Mouse (Mus musculus) lung, postnatal 0 days (tissue): ENCODE data around the gene Pik3ca. TPM values are rescaled to one million over a fixed set of nuclear protein-coding genes. Genes with fewer than 3 reads are reported as not detected.

ENCODE experiments used
- ATAC-seq: fragments of 200-750 bp; cut with Nextera tagmentation; 2 replicates; pipeline ENCODE4 v1.8.0; 2017; ENCODE audit warnings: moderate library complexity
- DNase-seq: peaks from one replicate; pipeline ENCODE4 v3.0.0-alpha.2; 2016; ENCODE audit warnings: low spot score
- H3K27ac ChIP-seq: fragments of 300-500 bp; sonication (generic); 2 replicates; pipeline ENCODE4 v1.5.1; 2014; ENCODE audit warnings: antibody characterized with exemption, mild to moderate bottlenecking, low read length, mixed read lengths
- H3K27me3 ChIP-seq: fragments of 300-500 bp; sonication (generic); replicated peaks from 2 replicates; pipeline ENCODE4 v1.6.1; 2014; ENCODE audit warnings: low read length, mixed read lengths; ENCODE audit not compliant: insufficient read depth
- H3K36me3 ChIP-seq: fragments of 300-500 bp; sonication (generic); 2 replicates; pipeline ENCODE4 v1.6.1; 2014; ENCODE audit warnings: low read length, mixed read lengths; ENCODE audit not compliant: insufficient read depth
- H3K4me1 ChIP-seq: fragments of 300-500 bp; sonication (generic); 2 replicates; pipeline ENCODE4 v1.6.1; 2014; ENCODE audit warnings: antibody characterized with exemption, low read depth, low read length, mixed read lengths; ENCODE audit not compliant: insufficient read depth
- H3K4me2 ChIP-seq: fragments of 300-500 bp; sonication (generic); replicated peaks from 2 replicates; pipeline ENCODE4 v1.6.1; 2014; ENCODE audit warnings: low read depth, mild to moderate bottlenecking, low read length, moderate library complexity, mixed read lengths
- H3K4me3 ChIP-seq: fragments of 300-500 bp; sonication (generic); 2 replicates; pipeline ENCODE4 v1.5.1; 2014; ENCODE audit warnings: low read depth, low read length
- H3K9ac ChIP-seq: fragments of 300-500 bp; sonication (generic); replicated peaks from 2 replicates; pipeline ENCODE4 v1.6.1; 2014; ENCODE audit warnings: low read depth, mild to moderate bottlenecking
- H3K9me3 ChIP-seq: fragments of 300-500 bp; sonication (generic); 2 replicates; pipeline ENCODE4 v1.6.1; 2016; ENCODE audit warnings: low read length, mixed read lengths
- CTCF ChIP-seq: IDR thresholded peaks from 2 replicates; pipeline ENCODE4 v1.5.1; 2016; ENCODE audit warnings: antibody characterized with exemption, mild to moderate bottlenecking
- EP300 ChIP-seq: IDR thresholded peaks from 2 replicates; pipeline ENCODE4 v1.6.1; 2016; ENCODE audit warnings: antibody characterized with exemption, mild to moderate bottlenecking, control low read depth
- WGBS: fragments of 180-500 bp; shearing (Covaris S2); extraction: QIAGEN DNeasy Blood & Tissue Kit; methylation state at CpG from one replicate; pipeline ENCODE4 v1.1.7; 2014; 5-methylcytosine and 5-hydroxymethylcytosine counted together
- polyA plus RNA-seq: library from polyadenylated mRNA; unstranded; fragments of >200 nt; fragmentation: Nextera tagmentation; extraction: Ambion mirVana; gene quantifications from 2 replicates; pipeline ENCODE4 v1.2.1, GENCODE M21; 2015

The Pik3ca gene
- polyA plus RNA-seq, 1 experiment from 2014 or later, result 13.4 TPM

- DNase-seq (no peak), ATAC-seq (no peak)
- no peak for TF ChIP-seq EP300
- TF ChIP-seq CTCF, result no peak
- no peak overlapping the region for H3K27ac ChIP-seq
- H3K27me3 ChIP-seq, result no peaks in the 10 kb centered on the region
- H3K9me3 ChIP-seq, result no peaks in the 10 kb centered on the region
- 73% methylated on average over 15 of the region's 15 CpGs for WGBS
- H3K4me3 ChIP-seq, result no peak overlapping the region
- no peak overlapping the region for H3K9ac ChIP-seq
- no peaks in the 10 kb centered on the region for H3K4me1 ChIP-seq
- H3K36me3 ChIP-seq, result no peaks in the 10 kb centered on the region
- no peak overlapping the region for H3K4me2 ChIP-seq
These were observed 92.8 kb downstream of the Pik3ca start for GRCm38 (mm10) chr3:32490076-32490927.

GRCm38 (mm10) chr3:32490928-32491315 lies 93.5 kb downstream of the Pik3ca start:
- ATAC-seq (no peak), DNase-seq (no peak)
- H3K9ac ChIP-seq, result no peak overlapping the region
- no peak overlapping the region for H3K4me2 ChIP-seq
- no peaks in the 10 kb centered on the region for H3K27me3 ChIP-seq
- no peak overlapping the region for H3K27ac ChIP-seq
- TF ChIP-seq EP300 (no peak), CTCF (no peak)
- no peak overlapping the region for H3K4me3 ChIP-seq
- H3K9me3 ChIP-seq, result no peaks in the 10 kb centered on the region
- no peaks in the 10 kb centered on the region for H3K36me3 ChIP-seq
- H3K4me1 ChIP-seq, result no peaks in the 10 kb centered on the region

GRCm38 (mm10) chr3:32492097-32493090 lies 94.9 kb downstream of the Pik3ca start, which contains the start of gene Kcnmb3:
Kcnmb3 (minus strand) TSS chr3:32492231.
- DNase-seq (no peak), ATAC-seq (no peak)
- no peak within 1 kb of the TSS for H3K4me2 ChIP-seq
- no peaks in the 10 kb centered on the region for H3K4me1 ChIP-seq
- no peak within 1 kb of the TSS for H3K27ac ChIP-seq
- no peaks in the 10 kb centered on the region for H3K9me3 ChIP-seq
- 73% methylated on average over 11 of the region's 11 CpGs for WGBS
- H3K27me3 ChIP-seq, result no peaks in the 10 kb centered on the region
- H3K36me3 ChIP-seq, result no peaks in the 10 kb centered on the region
- no peak within 1 kb of the TSS for H3K9ac ChIP-seq
- no peak within 1 kb of the TSS for H3K4me3 ChIP-seq
- no peak for TF ChIP-seq EP300
- no peak for TF ChIP-seq CTCF

GRCm38 (mm10) chr3:32494387-32495087 lies 97.1 kb downstream of the Pik3ca start:
- Histone ChIP-seq H3K4me3 (no peak overlapping the region), H3K36me3 (no peaks in the 10 kb centered on the region), H3K4me1 (no peaks in the 10 kb centered on the region), H3K27ac (no peak overlapping the region), H3K27me3 (no peaks in the 10 kb centered on the region), H3K4me2 (no peak overlapping the region), H3K9ac (no peak overlapping the region), H3K9me3 (no peaks in the 10 kb centered on the region)
- WGBS, result 80% methylated on average over 8 of the region's 8 CpGs
- ATAC-seq, result no peak
- no peak for DNase-seq
- TF ChIP-seq EP300, result no peak
- peak; percentile 61 for TF ChIP-seq CTCF

- Histone ChIP-seq H3K27ac (no peak overlapping the region), H3K36me3 (no peaks in the 10 kb centered on the region), H3K27me3 (no peaks in the 10 kb centered on the region), H3K4me1 (no peaks in the 10 kb centered on the region), H3K9ac (no peak overlapping the region), H3K9me3 (no peaks in the 10 kb centered on the region), H3K4me2 (no peak overlapping the region), H3K4me3 (no peak overlapping the region)
- ATAC-seq (no peak), DNase-seq (no peak)
- 68% methylated on average over 8 of the region's 8 CpGs for WGBS
- TF ChIP-seq EP300, result no peak
- no peak for TF ChIP-seq CTCF
These were observed 97.8 kb downstream of the Pik3ca start for GRCm38 (mm10) chr3:32495088-32495770.
